Mouse (Mus musculus): Measurements from ENCODE around the gene Olfr741. TPM values are rescaled to one million over a fixed set of nuclear protein-coding genes. Genes with fewer than 3 reads are reported as not detected.

Gene Olfr741
- total RNA-seq (2021): not detected

DNA sequence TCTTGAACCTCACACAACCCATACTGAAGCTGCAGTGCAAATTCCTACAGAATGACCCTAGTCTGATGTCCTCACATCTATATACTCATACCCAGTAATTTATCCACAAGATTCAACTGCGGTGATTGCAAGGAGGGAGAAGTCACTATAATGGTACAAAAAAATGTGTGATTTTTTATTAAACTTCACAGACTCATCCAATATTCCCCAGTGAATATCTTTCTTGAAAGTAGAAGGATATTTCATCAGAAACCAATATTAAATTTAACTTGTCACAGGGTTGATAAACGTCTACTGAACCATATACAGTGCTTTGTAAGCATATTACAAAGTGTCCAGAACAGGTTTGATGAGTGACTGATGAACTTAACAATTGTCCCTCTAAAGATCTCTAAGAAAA is at the start of gene Olfr741:
TSS of gene Olfr741 (plus strand) at position 301 of the 400 bp plus-strand sequence.
- intact Hi-C loops (cut with DNase I): no loop called here
- no peak for DNase-seq

DNA sequence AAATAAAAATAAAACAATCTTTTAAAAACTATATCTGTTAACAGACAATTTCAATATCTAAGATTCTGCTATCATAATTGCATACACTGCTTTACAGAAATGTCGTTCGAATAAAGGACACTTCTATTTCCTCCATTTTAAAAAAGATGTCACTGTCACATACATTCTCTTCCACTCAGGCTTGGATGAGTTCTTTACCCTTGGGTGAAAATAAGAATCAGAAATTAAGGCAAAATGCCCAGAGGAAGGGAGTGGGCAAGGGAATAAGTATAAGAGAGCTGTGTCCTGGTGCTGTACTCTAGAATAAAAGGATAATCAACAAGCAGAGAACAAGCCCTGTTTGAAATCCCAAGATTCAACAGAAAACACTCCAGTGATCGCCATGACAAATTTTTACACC is 27.3 kb upstream of the Olfr741 start, which contains the start of gene Olfr740:
TSS of gene Olfr740 (plus strand) at position 301 of the 400 bp plus-strand sequence.
- intact Hi-C loops (cut with DNase I): no loop called here
- no peak for DNase-seq

DNA sequence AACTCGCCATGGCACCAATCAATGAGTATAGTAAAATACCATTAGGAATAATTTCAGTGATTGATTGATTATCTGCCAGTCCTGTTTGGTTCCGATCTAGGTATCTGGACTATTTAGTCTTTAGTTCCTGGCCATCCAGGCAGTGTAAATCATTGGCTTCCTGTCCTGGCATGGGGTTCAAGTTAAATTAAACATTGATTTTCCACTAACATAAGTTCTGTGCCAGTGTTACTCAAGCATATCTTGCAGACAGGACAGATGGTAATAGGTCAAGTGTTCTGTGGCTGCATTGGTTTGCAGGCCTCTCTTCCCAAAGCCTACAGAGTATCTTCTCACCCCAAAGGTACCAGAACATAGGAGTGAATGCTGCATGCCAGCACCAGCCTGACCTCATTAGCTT is 5.9 kb downstream of the Olfr741 start:
- intact Hi-C loops (cut with DNase I): no loop called here

DNA sequence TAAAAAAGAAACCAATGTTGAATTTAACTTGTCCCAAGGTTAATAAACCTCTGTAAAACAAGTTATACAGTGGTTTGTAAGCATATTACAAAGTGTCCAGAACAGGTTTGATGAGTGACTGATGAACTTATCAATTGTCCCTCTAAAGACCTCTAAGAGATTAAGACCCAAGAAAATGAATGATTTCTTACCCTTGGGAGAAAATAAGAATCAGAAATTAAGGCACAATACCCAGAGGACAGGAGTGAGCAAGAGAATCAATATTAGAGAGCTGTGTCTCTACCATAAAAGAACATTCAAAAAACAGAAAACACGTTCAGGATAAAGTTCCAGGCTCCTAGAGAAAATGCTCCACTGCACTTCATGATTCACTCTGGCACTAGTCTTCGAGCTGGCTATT is 30.8 kb downstream of the Olfr741 start, which contains the start of gene Olfr742:
TSS of gene Olfr742 (plus strand) at position 301 of the 400 bp plus-strand sequence.
- intact Hi-C loops (cut with DNase I): no loop called here
- DNase-seq: no peak

More for the DNA sequence above, 5.9 kb downstream of the Olfr741 start:
- DNase-seq: no peak

DNA sequence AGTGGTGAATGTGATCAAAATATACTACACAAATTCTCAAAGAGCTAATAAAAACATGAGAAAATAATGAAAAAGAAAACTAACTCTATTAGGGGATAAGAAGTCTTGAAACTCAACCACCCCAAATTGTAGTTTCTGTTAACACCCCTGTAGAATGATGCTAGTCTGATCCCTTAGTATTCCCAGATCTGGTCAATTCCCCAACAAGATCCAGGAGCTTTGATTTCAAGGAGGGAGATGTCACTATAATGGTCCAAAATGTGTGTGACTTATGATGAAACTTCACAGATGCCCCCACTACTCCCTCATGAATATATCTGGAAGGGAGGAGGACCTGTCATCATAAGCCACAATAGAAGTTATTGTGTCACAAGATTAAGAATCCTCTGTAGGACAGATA is 49.0 kb downstream of the Olfr741 start, which contains the start of gene Olfr743:
TSS of gene Olfr743 (plus strand) at position 301 of the 400 bp plus-strand sequence.
- DNase-seq: no peak
- intact Hi-C loops (cut with DNase I): no loop called here

Other genes with a start within 250 kb of the Olfr741 start
- gene Olfr731, start 230.9 kb upstream of the Olfr741 start, total RNA-seq (2021): not detected
- gene Olfr732, start 188.5 kb upstream of the Olfr741 start, total RNA-seq (2021): not detected
- not detected for gene Olfr733, start 171.2 kb upstream of the Olfr741 start, total RNA-seq (2021)
- not detected for gene Olfr734, start 146.0 kb upstream of the Olfr741 start, total RNA-seq (2021)
- gene Olfr735, start 123.9 kb upstream of the Olfr741 start, total RNA-seq (2021): not detected
- under 1 TPM in 1 of 2 experiments, not detected in 1; 0.08 TPM for gene Tlr11, start 114.8 kb upstream of the Olfr741 start, total RNA-seq (2021)
- gene Olfr736, start 91.6 kb upstream of the Olfr741 start, total RNA-seq (2021): not detected
- gene Olfr738, start 65.2 kb upstream of the Olfr741 start, total RNA-seq (2021): not detected
- not detected for gene Olfr739, start 54.1 kb upstream of the Olfr741 start, total RNA-seq (2021)
- gene Olfr740, start 27.2 kb upstream of the Olfr741 start, total RNA-seq (2021): not detected
- not detected for gene Olfr742, start 30.9 kb downstream of the Olfr741 start, total RNA-seq (2021)
- gene Olfr743, start 49.1 kb downstream of the Olfr741 start, total RNA-seq (2021): not detected
- not detected for gene Olfr744, start 142.1 kb downstream of the Olfr741 start, total RNA-seq (2021)
- not detected for gene Olfr745, start 166.7 kb downstream of the Olfr741 start, total RNA-seq (2021)
- gene Olfr746, start 174.3 kb downstream of the Olfr741 start, total RNA-seq (2021): not detected
- gene Olfr747, start 220.5 kb downstream of the Olfr741 start, total RNA-seq (2021): not detected
- gene Olfr748, start 234.6 kb downstream of the Olfr741 start, total RNA-seq (2021): not detected